Comparison of ENCODE assay signal across 17 mouse cellular contexts in the genomic region with DNA sequence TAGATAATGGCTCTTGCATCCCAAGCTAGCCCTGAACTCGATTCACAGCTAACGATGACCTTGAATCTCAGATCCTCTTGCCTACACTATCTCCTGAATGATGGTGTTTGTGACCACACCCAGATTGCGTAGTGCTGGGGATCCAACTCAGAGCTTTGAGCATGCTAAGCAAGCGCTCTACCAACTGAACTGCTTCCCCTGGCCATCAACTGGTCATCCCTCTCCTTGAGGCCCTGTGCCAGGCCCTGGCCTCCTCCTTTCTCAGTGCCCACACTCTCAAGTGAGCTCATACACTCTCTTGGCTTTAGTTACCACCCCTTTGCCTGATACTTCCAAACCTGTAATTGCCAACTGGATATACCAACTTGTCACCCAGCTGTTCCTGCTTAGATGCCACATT.
"Had no signal": no experiment of that assay in that cellular context is flagged by ENCODE, and none has a peak within 500 bp of the region (broad histone marks: within the 10 kb centered on the region; RNA-seq: fewer than 3 reads in every experiment).

No protein-coding gene starts in this region.

- DNase-seq: gastrocnemius, adult 2 months; gastrocnemius, postnatal 10 days; gastrocnemius, postnatal 25 days; heart, adult 2 months; heart, postnatal 14 days; heart, postnatal 36 days; kidney, adult 11 months; kidney, adult 2 months; kidney, adult 9 months; kidney, postnatal 14 days; kidney, postnatal 36 days; layer of hippocampus, adult 9-11 months; layer of hippocampus, postnatal 36 days; left cerebral cortex, postnatal 4 days had no signal

- ATAC-seq: hindbrain, postnatal 0 days; intestine, embryonic 16.5 days; liver, embryonic 12.5 days had no signal
